Comparison of ENCODE assay signal across 24 mouse cellular contexts in genomic region chr19:58112151-58112550, GRCm38 (mm10).
DNase-seq lines count a peak whose midpoint lies in the region; ATAC-seq and TF ChIP-seq lines count a peak whose summit lies in the region.
"Had no signal": no experiment of that assay in that cellular context is flagged by ENCODE, and none has a peak within 500 bp of the region (broad histone marks: within the 10 kb centered on the region; RNA-seq: fewer than 3 reads in every experiment).

No protein-coding gene starts in this region.

- H3K9me3 ChIP-seq in midbrain, embryonic 10.5 days (replicated peaks): no peaks in the 10 kb centered on the region
- no peaks in the 10 kb centered on the region for H3K9me3 ChIP-seq in midbrain, embryonic 15.5 days
- H3K9me3 ChIP-seq: embryonic facial prominence, embryonic 10.5 days; embryonic facial prominence, embryonic 12.5 days; forebrain, embryonic 13.5 days; forebrain, embryonic 15.5 days had no signal

- TF ChIP-seq CTCF in kidney, adult 2 months (conservative IDR thresholded peaks at IDR 0.05; ENCODE audit: insufficient read depth, insufficient read length, low read depth, low read length): no peak

- H3K9ac ChIP-seq in midbrain, embryonic 15.5 days: no peak overlapping the region
- H3K9ac ChIP-seq: embryonic facial prominence, embryonic 12.5 days; forebrain, embryonic 13.5 days; forebrain, embryonic 15.5 days; forebrain, postnatal 0 days had no signal

- H3K4me3 ChIP-seq in midbrain, embryonic 10.5 days: no peak overlapping the region
- H3K4me3 ChIP-seq in midbrain, embryonic 15.5 days: no peak overlapping the region
- H3K4me3 ChIP-seq in kidney, adult 2 months (ENCODE audit: insufficient read depth, low read depth, low read length): no peak overlapping the region
- H3K4me3 ChIP-seq: embryonic facial prominence, embryonic 10.5 days; embryonic facial prominence, embryonic 12.5 days; forebrain, embryonic 13.5 days; forebrain, embryonic 15.5 days had no signal

- no peak for ATAC-seq in midbrain, embryonic 15.5 days (replicated peaks)
- ATAC-seq: CD4-positive, CD25-positive, alpha-beta regulatory T cell, adult 4 months; forebrain, embryonic 13.5 days; forebrain, embryonic 15.5 days; forebrain, postnatal 0 days had no signal

- no peak overlapping the region for H3K4me2 ChIP-seq in midbrain, embryonic 15.5 days
- H3K4me2 ChIP-seq: embryonic facial prominence, embryonic 12.5 days; forebrain, embryonic 13.5 days; forebrain, embryonic 15.5 days had no signal

- 0 out of 2 replicates have a peak overlapping the region, but pooled peaks have one; percentile 5 for H3K27ac ChIP-seq in midbrain, embryonic 10.5 days (replicated peaks)
- no peak overlapping the region for H3K27ac ChIP-seq in midbrain, embryonic 15.5 days
- H3K27ac ChIP-seq in kidney, adult 2 months (ENCODE audit: insufficient read depth, low read depth, low read length): no peak overlapping the region
- H3K27ac ChIP-seq: embryonic facial prominence, embryonic 10.5 days; embryonic facial prominence, embryonic 12.5 days; forebrain, embryonic 13.5 days; forebrain, embryonic 15.5 days had no signal

- no peak for TF ChIP-seq POLR2A in kidney, adult 2 months (IDR thresholded peaks at IDR 0.05; ENCODE audit: low read depth, low read length)

- DNase-seq in midbrain, embryonic 10.5 days (ENCODE audit: low spot score): no peak
- DNase-seq in 416B (ENCODE audit: low read depth): peak; percentile 9
- peak; percentile 51 for DNase-seq in ES-CJ7 (ENCODE audit: low read depth, low spot score)
- DNase-seq in ZHBTc4 (ENCODE audit: low read depth, low spot score): peak; percentile 71
- DNase-seq in heart, adult 18-20 months: no peak
- DNase-seq in kidney, adult 2 months: no peak
- DNase-seq: adrenal gland, adult 2 months; adrenal gland, postnatal 10 days; adrenal gland, postnatal 25 days; B cell, adult 2 months; cerebellum, adult 11 months; cerebellum, adult 18-20 months; cerebellum, adult 8-10 months; cerebellum, adult 9-11 months; cerebellum, postnatal 14 days; cerebellum, postnatal 36 days; forebrain, postnatal 0 days had no signal

- 51% methylated on average over 5 of the region's 5 CpGs for WGBS in midbrain, embryonic 10.5 days
- WGBS in midbrain, embryonic 15.5 days: 42% methylated on average over 5 of the region's 5 CpGs
- WGBS in kidney, adult 2 months: 80% methylated on average over 5 of the region's 5 CpGs

- H3K27me3 ChIP-seq in midbrain, embryonic 10.5 days (ENCODE audit: low read depth, poor library complexity, severe bottlenecking): peaks cover 30% of the 10 kb centered on the region
- H3K27me3 ChIP-seq in midbrain, embryonic 15.5 days (replicated peaks): no peaks in the 10 kb centered on the region
- no peaks in the 10 kb centered on the region for H3K27me3 ChIP-seq in kidney, adult 2 months (replicated peaks; ENCODE audit: control insufficient read depth, insufficient read depth, low read length)
- H3K27me3 ChIP-seq: CH12.LX; embryonic facial prominence, embryonic 12.5 days had no signal

- H3K36me3 ChIP-seq in midbrain, embryonic 10.5 days: no peaks in the 10 kb centered on the region
- no peaks in the 10 kb centered on the region for H3K36me3 ChIP-seq in midbrain, embryonic 15.5 days (replicated peaks)
- H3K36me3 ChIP-seq in kidney, adult 2 months (ENCODE audit: control insufficient read depth, insufficient read depth, low read length): no peaks in the 10 kb centered on the region
- H3K36me3 ChIP-seq: embryonic facial prominence, embryonic 10.5 days; embryonic facial prominence, embryonic 12.5 days; forebrain, embryonic 15.5 days had no signal

- peaks cover 23% of the 10 kb centered on the region for H3K4me1 ChIP-seq in midbrain, embryonic 10.5 days
- peaks cover 15% of the 10 kb centered on the region for H3K4me1 ChIP-seq in midbrain, embryonic 15.5 days
- no peaks in the 10 kb centered on the region for H3K4me1 ChIP-seq in kidney, adult 2 months (ENCODE audit: control insufficient read depth, insufficient read depth, low read length)
- H3K4me1 ChIP-seq: embryonic facial prominence, embryonic 12.5 days had no signal

Comparison
In these comparisons a context has a peak if more than half of its experiments do, and no peak if none do; other contexts are left out.
1. DNase-seq: peak in 416B (single experiment), ES-CJ7 (single experiment) and ZHBTc4 (single experiment); none in midbrain, embryonic 10.5 days (single experiment), heart, adult 18-20 months (0 of 2) and kidney, adult 2 months (single experiment).